Mouse (Mus musculus): ENCODE results near the gene Bean1. TPM values are rescaled to one million over a fixed set of nuclear protein-coding genes. Genes with fewer than 3 reads are reported as not detected.

The Bean1 gene
- total RNA-seq, 2 experiments from 2014 or later: not detected

GRCm38 (mm10) chr8:104160731-104161130 is 9.5 kb upstream of the Bean1 start:
- no peak for ATAC-seq (replicated peaks; ENCODE audit: low FRiP score, poor library complexity, severe bottlenecking)

- ATAC-seq (replicated peaks; ENCODE audit: low FRiP score, poor library complexity, severe bottlenecking): no peak
These were observed 781 bp upstream of the Bean1 start for GRCm38 (mm10) chr8:104169461-104169860.

GRCm38 (mm10) chr8:104171050-104171620 is 893 bp downstream of the Bean1 start:
- no peak for ATAC-seq (replicated peaks; ENCODE audit: low FRiP score, poor library complexity, severe bottlenecking)

- ATAC-seq (replicated peaks; ENCODE audit: low FRiP score, poor library complexity, severe bottlenecking): no peak
These were observed 2.2 kb downstream of the Bean1 start for GRCm38 (mm10) chr8:104172420-104172819.

- ATAC-seq (replicated peaks; ENCODE audit: low FRiP score, poor library complexity, severe bottlenecking): no peak
These were observed 5.7 kb downstream of the Bean1 start for GRCm38 (mm10) chr8:104175848-104176527.

GRCm38 (mm10) chr8:104177054-104177453 is 6.8 kb downstream of the Bean1 start:
- ATAC-seq (replicated peaks; ENCODE audit: low FRiP score, poor library complexity, severe bottlenecking): no peak

- no peak for ATAC-seq (replicated peaks; ENCODE audit: low FRiP score, poor library complexity, severe bottlenecking)
These were observed 14.7 kb downstream of the Bean1 start for GRCm38 (mm10) chr8:104184905-104185304.

- ATAC-seq (replicated peaks; ENCODE audit: low FRiP score, poor library complexity, severe bottlenecking): no peak
These were observed 16.6 kb downstream of the Bean1 start for GRCm38 (mm10) chr8:104186827-104187226.

- no peak for ATAC-seq (replicated peaks; ENCODE audit: low FRiP score, poor library complexity, severe bottlenecking)
These were observed 17.4 kb downstream of the Bean1 start for GRCm38 (mm10) chr8:104187622-104188021.

- no peak for ATAC-seq (replicated peaks; ENCODE audit: low FRiP score, poor library complexity, severe bottlenecking)
These were observed 18.2 kb downstream of the Bean1 start for GRCm38 (mm10) chr8:104188459-104188858.

GRCm38 (mm10) chr8:104190777-104191468 is 20.7 kb downstream of the Bean1 start:
- ATAC-seq (replicated peaks; ENCODE audit: low FRiP score, poor library complexity, severe bottlenecking): no peak

- ATAC-seq (replicated peaks; ENCODE audit: low FRiP score, poor library complexity, severe bottlenecking): no peak
These were observed 21.3 kb downstream of the Bean1 start for GRCm38 (mm10) chr8:104191496-104191895.

- no peak for ATAC-seq (replicated peaks; ENCODE audit: low FRiP score, poor library complexity, severe bottlenecking)
These were observed 29.6 kb downstream of the Bean1 start for GRCm38 (mm10) chr8:104199802-104200201.

GRCm38 (mm10) chr8:104201622-104202021 is 31.4 kb downstream of the Bean1 start:
- no peak for ATAC-seq (replicated peaks; ENCODE audit: low FRiP score, poor library complexity, severe bottlenecking)

GRCm38 (mm10) chr8:104202320-104202719 is 32.1 kb downstream of the Bean1 start:
- no peak for ATAC-seq (replicated peaks; ENCODE audit: low FRiP score, poor library complexity, severe bottlenecking)

GRCm38 (mm10) chr8:104205292-104205691 is 35.0 kb downstream of the Bean1 start:
- no peak for ATAC-seq (replicated peaks; ENCODE audit: low FRiP score, poor library complexity, severe bottlenecking)

GRCm38 (mm10) chr8:104217601-104218000 is 47.4 kb downstream of the Bean1 start:
- ATAC-seq (replicated peaks; ENCODE audit: low FRiP score, poor library complexity, severe bottlenecking): no peak

- peak; percentile 60 for ATAC-seq (replicated peaks; ENCODE audit: low FRiP score, poor library complexity, severe bottlenecking)
These were observed 48.8 kb downstream of the Bean1 start for GRCm38 (mm10) chr8:104219079-104219478.

- peak; percentile 74 for ATAC-seq (replicated peaks; ENCODE audit: low FRiP score, poor library complexity, severe bottlenecking)
These were observed 49.6 kb downstream of the Bean1 start for GRCm38 (mm10) chr8:104219806-104220205.

- no peak for ATAC-seq (replicated peaks; ENCODE audit: low FRiP score, poor library complexity, severe bottlenecking)
These were observed 56.8 kb downstream of the Bean1 start for GRCm38 (mm10) chr8:104227048-104227447.

- ATAC-seq (replicated peaks; ENCODE audit: low FRiP score, poor library complexity, severe bottlenecking): no peak
These were observed 60.1 kb downstream of the Bean1 start for GRCm38 (mm10) chr8:104230377-104230776.
